Mouse (Mus musculus): ENCODE data around the gene Rab15.

DNA sequence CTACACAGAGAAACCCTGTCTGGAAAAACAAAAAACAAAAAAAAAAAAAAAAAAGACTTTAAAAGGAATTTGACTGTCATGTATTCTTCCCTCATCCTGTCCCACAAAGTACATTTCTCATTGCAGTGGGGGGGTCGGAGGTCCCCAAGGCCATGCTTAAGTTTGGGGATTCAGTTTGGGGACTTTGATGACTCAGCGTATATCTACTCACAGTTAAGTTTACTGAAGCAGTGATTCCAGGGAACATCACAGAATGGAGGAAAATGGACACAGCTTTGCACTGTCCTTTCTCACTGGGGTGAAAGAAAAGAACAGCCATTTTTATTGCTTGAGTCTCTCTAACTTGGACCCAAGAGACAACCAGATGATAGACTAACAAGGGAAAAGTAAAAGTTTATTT, 29.7 kb upstream of the Rab15 start:
- no peak for TF ChIP-seq CTCF (conservative IDR thresholded peaks at IDR 0.05; ENCODE audit: low read length)
- TF ChIP-seq NANOG (IDR thresholded peaks at IDR 0.05; ENCODE audit: borderline replicate concordance, low read length): no peak
- no peak for TF ChIP-seq POU5F1 (IDR thresholded peaks at IDR 0.05; ENCODE audit: borderline replicate concordance, low read length)

Data from E14TG2a.4 (cell line).